Mouse (Mus musculus) monocyte, adult 5-6 weeks (primary cell): Measurements from ENCODE around the gene Ppp1r3d. TPM values are rescaled to one million over a fixed set of nuclear protein-coding genes. Genes with fewer than 3 reads are reported as not detected.
A peak's percentile ranks its signal among the peaks of the same experiment; 100 is the strongest.

Experiments used
- ATAC-seq: fragments of 153-309, 156-312 bp; replicated peaks from 2 replicates; pipeline ENCODE4 v1.8.0; 2017; ENCODE audit warnings: mild to moderate bottlenecking; ENCODE audit not compliant: low TSS enrichment, insufficient number of reproducible peaks, severe bottlenecking, poor library complexity, low FRiP score
- total RNA-seq: library from RNA; stranded (forward); fragments of 200-1000, 200-491, 200-594 nt; gene quantifications from 3 replicates; pipeline ENCODE4 v1.2.3, GENCODE M21; 2017

Gene Ppp1r3d
- 0.85 to 2.5 TPM (median 1.9 TPM) in 3 replicates for total RNA-seq

GRCm38 (mm10) chr2:178414261-178415149, at the start of gene Ppp1r3d, which contains the start of gene Fam217b:
Gene Ppp1r3d (minus strand): TSS chr2:178414472.
Gene Fam217b (plus strand): TSS chr2:178414524.
- peak; percentile 44; the same call in 1 of the 2 replicates for ATAC-seq

- ATAC-seq: no peak
Measured at GRCm38 (mm10) chr2:178460353-178460752, 46.1 kb upstream of the Ppp1r3d start.

DNA sequence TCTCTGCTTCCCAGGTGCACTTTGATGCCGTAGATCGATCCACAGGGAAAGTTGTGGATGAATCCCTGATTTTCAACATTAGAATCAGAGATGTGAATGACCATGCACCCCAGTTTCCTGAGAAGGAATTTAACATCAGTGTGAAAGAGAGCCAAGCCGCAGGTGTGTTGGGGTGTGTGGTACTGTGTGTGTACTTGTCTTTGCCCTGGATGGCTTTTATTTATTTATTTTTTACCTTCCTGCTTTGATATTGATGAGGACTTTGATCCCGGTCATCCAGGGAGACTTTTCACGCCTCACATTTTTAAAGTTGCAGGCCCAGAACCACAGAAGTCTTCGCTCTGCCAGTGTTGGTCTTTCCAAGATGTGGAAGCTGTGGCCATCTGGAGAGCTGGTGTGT, 43.1 kb upstream of the Ppp1r3d start:
- ATAC-seq: no peak

DNA sequence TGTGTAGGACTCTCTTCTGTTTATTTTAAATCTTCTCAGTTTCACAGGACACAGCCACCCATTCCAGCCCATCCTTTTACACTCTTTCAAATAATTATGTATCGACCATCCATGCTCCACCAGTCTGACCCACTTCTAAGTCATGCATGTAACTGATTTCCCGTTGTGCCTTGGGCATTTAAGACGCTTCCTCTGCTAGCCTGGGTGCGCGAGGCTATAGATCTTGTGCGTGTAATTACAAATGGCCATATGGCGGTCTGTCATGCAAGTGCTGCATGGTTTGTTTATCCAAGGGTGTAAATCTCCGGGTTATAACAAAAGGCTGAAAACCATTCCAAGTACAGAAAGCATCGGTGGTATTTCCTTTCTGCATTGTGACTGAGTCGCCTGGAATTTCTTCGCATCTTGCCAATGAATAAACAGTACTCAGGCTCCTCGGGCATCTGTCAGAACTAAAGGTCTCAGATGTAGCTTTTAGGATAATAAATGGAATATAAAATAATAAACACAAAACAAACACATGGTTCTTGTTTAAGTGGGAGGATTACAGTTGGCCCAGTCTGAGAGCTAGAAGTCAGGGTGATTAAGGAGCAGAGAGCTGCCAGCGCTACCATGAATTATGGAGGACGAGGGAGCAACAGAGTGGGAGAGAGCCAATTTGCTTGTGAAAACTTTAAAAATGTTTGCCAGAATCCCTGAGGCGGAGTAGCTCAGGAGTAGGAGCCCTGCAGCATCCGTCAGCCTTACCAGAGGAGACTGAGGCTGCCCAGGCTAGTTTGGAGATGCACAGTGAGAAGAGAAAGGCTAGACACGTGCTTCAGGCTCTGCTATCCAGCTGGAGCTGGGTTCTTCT, 40.6 kb upstream of the Ppp1r3d start:
- ATAC-seq: no peak

GRCm38 (mm10) chr2:178450961-178451360, 36.7 kb upstream of the Ppp1r3d start:
- ATAC-seq: no peak

GRCm38 (mm10) chr2:178450236-178450635, 36.0 kb upstream of the Ppp1r3d start:
- ATAC-seq: no peak

DNA sequence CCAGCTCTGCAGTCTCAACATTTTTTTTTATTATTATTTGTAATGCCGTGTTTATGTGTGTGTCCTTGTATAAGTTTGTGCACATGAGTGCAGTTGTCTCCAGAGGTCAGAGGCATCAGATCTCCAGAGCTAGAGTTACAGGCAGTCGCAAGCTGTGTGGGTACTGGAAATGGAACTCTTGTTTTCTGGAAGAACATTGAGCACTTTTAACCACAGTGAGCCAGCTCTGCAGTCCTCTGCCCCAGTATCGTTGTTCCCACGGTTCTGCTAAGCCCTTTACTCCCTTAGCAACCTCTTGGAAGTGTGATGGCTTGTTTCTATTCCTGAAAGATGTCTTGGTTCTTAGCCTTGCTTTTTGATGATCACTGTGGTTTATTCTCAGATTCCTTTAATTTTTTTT, 35.1 kb upstream of the Ppp1r3d start:
- ATAC-seq: no peak

DNA sequence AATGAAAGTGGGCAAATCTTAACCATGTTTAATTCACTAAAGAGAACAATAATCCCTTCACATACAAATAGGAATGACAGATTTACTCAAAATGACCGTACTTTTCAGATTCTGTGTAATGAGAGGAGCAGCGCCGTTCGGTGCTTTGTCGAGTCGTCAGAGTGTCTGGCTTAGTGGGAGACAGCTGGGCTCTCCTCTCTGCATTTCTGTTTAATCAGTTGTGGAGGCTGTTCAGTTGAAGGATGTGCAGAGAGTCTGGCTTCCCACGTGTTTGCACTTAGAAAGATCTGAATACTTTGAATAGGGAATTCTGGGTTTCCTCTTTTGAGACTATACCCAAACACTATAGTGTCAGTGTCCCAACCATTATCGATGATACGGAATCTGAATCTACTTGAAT, 23.0 kb upstream of the Ppp1r3d start:
- no peak for ATAC-seq

- ATAC-seq: no peak
Measured at GRCm38 (mm10) chr2:178433903-178434302, 19.6 kb upstream of the Ppp1r3d start.

DNA sequence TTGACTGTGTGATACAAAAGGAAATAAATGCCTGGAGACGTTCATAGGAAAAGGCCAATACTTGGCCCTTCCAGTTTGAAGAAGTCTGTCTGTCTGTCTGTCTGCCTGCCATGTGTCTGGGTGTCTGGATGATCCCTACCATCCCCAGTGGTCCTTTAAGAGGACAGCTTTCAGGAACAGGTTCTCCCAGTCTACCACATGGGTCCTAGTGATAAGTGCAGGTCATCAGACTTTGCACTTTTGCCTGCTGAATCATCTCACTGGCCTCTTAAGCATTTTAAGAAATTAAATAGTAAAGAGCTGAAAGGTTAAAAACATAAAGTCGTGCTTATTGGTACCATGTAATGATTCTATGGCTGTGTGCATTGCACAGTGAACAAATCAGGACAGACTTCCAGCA, 19.2 kb upstream of the Ppp1r3d start:
- no peak for ATAC-seq

DNA sequence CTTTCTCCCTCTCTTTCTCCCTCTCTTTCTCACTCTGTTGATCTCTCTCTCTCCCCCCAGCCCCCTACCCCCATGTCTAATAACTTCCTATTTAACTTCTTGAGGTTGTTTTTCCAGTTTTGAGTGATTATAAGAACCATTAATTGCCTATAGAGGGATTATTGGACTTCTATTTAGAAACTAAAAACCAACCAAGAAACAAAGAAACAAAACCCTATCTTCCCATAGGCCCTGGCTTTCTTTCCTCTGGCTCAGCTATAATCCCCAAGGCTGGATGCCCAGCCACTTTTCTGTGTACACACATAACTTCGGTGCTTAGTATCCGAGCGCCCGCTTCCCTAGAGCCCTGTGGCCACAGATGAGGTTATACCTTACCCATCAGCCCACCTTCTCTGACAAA, 16.0 kb upstream of the Ppp1r3d start, which contains the start of gene Cdh26:
Cdh26 (plus strand) TSS at position 301 of the 400 bp plus-strand sequence.
- ATAC-seq: no peak

- ATAC-seq: no peak
Measured at GRCm38 (mm10) chr2:178429426-178429825, 15.2 kb upstream of the Ppp1r3d start.

DNA sequence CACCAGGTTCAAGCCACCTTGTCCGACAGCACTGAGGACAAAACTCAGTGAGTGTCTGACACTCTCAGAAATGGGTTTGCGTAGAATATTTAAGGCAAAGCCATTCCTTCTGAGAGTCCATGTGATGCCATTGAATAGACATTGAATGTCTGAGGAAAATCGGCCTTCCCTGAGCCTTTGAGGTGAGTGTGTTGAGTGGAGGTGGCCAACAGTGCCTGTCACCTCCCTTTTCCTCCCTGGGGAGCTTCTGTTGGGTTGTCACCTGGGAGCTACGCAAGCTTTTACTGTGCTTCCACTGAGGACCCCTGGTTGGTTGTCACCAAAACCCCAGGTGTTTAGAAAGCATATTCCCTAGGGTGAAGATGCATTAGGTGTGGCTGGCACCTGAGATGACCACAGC, 14.4 kb upstream of the Ppp1r3d start:
- ATAC-seq: no peak

- no peak for ATAC-seq
Measured at GRCm38 (mm10) chr2:178428183-178428582, 13.9 kb upstream of the Ppp1r3d start.

DNA sequence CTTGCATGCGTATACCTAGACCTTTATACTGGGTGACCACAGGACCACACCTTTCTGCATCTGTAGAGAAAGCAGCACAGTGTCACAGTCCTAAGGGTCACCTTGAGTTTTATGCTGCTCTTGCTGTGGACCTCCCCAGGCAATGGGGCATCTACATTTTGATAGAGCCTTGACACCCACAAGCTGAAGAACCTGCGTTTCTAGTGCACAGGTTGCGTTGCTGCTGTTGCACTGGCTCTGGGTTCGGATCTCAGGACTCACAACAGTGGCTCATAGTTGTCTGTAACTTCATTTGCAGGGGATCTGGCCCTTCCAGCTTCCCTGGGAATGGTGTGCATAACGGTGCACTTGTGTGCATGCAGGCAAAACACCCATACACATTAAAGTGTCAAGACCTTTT, 12.9 kb upstream of the Ppp1r3d start:
- ATAC-seq: 0 out of 2 replicates have a peak, but pooled peaks have one; percentile 23

GRCm38 (mm10) chr2:178426229-178426628, 12.0 kb upstream of the Ppp1r3d start:
- ATAC-seq: no peak

DNA sequence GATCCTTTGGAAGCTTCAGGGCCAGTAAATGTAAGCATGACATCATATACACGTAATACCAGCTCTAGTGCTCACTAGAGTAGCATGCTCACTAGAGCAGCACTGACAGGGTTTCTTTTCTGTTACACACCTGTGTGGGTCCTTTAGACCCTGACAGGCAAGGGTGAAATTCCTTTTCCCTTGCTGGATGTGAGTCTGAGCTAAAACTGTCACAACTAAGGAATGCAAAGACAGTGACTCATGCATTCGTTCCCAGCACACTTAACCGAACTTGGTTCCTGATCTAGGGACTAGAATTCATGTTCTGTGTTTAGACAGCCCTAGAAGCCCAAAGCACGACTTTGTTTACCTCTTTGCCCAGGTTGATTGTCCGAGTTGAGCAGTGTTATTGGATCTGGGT, 9.0 kb upstream of the Ppp1r3d start:
- ATAC-seq: no peak

DNA sequence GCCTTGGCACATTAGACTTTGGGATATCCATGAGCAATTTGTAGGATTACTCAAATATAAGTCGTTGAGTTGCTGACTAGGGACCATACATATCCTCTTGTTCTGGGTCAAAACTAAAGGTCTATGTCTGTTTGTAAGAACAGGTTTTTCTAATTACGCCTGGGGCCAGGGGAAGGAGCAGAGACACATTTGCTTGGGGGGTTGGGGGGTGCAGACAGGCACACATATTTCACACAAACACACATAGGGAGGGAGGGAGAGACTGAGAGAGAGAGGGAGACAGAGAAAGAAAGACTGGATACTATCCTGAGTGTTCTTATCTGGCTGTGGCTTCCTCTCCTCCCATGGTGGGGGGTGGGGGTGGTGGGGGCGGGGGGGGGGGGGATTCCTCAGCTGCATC, 7.9 kb upstream of the Ppp1r3d start:
- no peak for ATAC-seq

GRCm38 (mm10) chr2:178421603-178422002, 7.3 kb upstream of the Ppp1r3d start:
- ATAC-seq: no peak
